Mouse (Mus musculus): Measurements from ENCODE around the gene Gucd1. TPM values are rescaled to one million over a fixed set of nuclear protein-coding genes. Genes with fewer than 3 reads are reported as not detected.

Gene Gucd1
- total RNA-seq (2023): 56.3 and 61.9 TPM in 2 replicates

DNA sequence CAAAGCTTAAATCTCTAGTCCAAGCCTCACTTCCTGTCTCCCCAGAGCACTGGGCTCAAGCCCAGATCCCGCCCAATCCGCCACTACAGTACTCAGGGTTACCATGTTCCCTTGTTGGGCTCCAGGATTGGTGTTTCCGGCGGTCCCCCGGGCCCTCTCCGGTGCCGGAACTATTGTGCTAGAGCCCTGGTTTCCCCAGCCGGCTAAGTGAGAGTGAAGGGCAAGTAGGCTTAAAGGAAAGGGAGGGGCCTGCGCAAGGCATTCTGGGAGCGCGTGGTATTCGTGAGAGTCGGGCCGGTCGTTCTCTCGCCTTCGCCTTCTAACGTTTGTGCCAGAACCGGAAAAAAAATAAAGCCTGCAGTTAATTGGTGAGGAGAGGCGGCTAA lies at the start of gene Gucd1:
Gucd1 (minus strand) TSS at position 215 of the 386 bp plus-strand sequence.

DNA sequence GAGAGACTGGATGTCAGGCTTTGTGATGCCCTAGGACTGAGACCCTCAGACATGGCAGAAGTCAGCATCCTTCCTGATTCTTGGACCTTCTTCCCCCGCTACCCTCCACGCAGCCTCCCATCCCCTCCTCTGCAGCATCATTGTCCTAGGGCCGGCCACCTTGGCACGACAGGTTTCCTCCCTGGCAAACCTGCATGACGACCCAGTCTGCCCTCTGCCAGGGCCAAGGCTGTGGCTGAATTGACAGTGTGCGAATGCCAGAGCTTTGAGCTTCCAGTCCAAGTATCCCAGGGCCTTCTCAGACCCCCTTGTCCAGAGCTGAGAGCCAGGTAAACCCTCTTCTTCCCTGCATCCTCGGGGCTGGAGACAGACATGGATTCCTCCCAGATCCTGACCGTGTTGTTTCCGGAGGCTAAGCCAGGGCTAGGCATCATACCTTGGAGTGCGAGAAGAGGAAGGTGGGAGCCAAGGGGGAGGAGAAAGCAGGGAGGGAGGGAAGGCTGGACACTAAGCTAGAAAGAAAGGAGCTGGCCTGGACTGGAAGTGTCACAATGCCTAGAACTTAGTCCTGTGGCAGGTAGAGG lies 43.4 kb upstream of the Gucd1 start, which contains the start of gene Ggt1:
Ggt1 (plus strand) TSS at position 534 of the 584 bp plus-strand sequence.

DNA sequence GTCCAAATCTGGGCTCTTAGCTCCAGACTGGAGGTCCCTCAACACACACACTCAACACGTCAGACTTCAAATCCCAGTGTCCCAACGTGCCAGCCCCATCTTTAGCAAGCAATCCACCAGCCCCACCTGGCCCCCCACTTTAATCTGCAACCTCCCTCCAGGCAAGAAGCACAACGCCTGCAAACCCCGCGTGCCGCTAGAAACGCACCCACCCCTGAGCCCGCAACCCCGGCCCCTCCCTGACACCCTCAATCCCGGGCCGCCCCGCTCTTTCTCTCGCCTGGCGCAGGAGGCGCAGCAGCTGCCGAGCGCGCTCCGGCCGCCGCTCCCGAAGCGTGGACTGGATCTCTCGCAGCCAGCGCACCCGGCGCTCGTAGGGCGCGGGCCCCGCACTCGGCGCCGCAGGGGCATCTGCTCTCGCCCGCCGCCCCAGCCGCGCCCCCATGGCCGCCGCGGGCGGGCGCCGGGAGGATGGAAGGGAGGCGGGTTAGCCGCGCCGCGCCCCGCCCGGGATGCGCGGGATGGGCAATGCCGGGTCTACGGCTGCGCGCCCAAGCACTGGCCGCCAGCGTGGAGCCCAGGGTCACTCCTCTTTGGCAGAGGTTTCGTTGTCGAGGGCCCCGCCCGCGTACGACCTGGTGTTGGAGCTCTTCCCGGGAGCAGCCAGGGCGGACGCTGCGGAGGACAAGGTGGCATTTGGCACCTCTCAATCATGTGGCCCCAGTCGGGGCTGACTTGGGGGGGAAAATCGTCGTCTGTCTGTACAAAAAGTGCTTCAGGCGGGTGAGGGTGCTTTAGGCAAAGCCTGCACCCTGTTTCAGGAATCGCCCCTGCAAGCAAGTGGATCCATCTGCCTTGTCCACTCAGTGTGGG lies 42.1 kb upstream of the Gucd1 start, which contains the start of gene Lrrc75b:
Lrrc75b (minus strand) TSS at position 655 of the 873 bp plus-strand sequence.

DNA sequence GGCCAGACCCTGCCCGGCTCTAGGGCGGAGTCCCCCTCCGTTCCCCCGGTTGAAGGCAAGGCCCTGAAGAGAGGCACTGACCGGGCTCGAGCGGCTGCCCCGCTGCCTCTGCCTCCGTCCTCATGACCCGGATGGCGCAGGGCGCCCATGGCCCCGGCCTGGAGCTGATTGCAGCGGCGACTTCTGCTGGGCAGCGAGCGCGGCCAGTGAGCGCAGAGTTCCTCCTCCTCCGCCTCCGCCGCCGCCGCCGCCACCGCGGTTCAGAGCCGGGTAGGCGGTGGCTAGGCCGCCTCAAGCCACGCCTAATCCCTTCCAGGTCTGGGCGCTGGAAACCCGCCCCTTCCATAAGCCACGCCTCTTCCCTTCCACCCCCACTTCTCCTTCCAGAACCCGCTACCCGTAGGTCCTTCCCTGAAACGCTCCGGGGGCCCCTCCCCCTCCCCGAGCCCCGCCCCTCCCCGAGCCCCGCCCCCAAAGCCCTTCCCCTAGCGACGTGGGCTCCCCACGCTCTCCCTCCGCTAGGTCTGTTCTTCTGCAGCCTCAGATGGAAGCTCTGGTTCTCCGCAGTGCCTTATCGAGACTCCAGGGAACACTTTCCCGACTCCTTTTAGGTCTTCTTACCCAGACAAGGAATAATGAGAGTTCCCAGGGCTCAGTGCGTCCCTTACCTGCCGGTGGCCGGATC lies 557 bp downstream of the Gucd1 start, which contains the start of gene Snrpd3:
Snrpd3 (plus strand) TSS at position 479 of the 685 bp plus-strand sequence.

DNA sequence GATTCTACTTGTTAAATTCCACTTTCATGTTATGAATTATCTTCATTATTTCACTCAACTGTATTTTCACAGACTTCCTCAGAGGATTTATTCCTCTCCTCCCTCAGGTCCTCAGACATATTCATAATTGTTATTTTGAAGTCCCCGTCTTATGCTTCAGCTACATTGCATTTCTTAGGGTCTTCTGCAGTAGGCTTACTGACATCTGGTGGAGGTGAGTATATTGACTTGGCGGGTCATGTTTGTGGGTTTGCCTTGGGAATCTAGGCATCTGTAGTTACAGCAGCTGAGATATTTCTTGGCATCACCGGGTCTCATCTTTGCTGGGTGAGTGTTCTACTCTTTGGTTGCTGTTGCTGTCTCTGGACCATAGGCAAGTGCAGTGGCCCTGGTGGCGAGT lies 116.8 kb downstream of the Gucd1 start, which contains the start of gene Upb1:
Upb1 (plus strand) TSS at position 158 of the 400 bp plus-strand sequence.

DNA sequence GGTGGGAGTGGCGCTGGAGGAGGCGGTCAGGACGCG lies 201.1 kb downstream of the Gucd1 start, which contains the start of gene Adora2a:
Adora2a (plus strand) TSS at position 6 of the 36 bp plus-strand sequence.

Other genes with a start within 250 kb of the Gucd1 start
- 2.0 and 2.6 TPM in 2 replicates for gene Adora2a, start 201.1 kb downstream of the Gucd1 start, total RNA-seq (2023)
- 0.63 and 1.2 TPM in 2 replicates for gene Upb1, start 116.9 kb downstream of the Gucd1 start, total RNA-seq (2023)
- gene Snrpd3, start 421 bp downstream of the Gucd1 start, total RNA-seq (2023): 46.2 and 47.1 TPM in 2 replicates
- gene Lrrc75b, start 42.4 kb upstream of the Gucd1 start, total RNA-seq (2023): 4.6 and 4.7 TPM in 2 replicates
- gene Ggt1, start 43.6 kb upstream of the Gucd1 start, total RNA-seq (2023): 16.3 and 24.8 TPM in 2 replicates
- gene Ggt5, start 71.4 kb upstream of the Gucd1 start, total RNA-seq (2023): 27.9 and 34.1 TPM in 2 replicates
- 0.44 and 0.52 TPM in 2 replicates for gene Susd2, start 126.0 kb upstream of the Gucd1 start, total RNA-seq (2023)
- 43.4 and 62.8 TPM in 2 replicates for gene Cabin1, start 246.4 kb upstream of the Gucd1 start, total RNA-seq (2023)